Mouse (Mus musculus): ENCODE measurements around the gene Cdkn2b. TPM values are rescaled to one million over a fixed set of nuclear protein-coding genes. Genes with fewer than 3 reads are reported as not detected.

Gene Cdkn2b
- polyA plus RNA-seq, 1 experiment from 2014 or later = 1.7 TPM

DNA sequence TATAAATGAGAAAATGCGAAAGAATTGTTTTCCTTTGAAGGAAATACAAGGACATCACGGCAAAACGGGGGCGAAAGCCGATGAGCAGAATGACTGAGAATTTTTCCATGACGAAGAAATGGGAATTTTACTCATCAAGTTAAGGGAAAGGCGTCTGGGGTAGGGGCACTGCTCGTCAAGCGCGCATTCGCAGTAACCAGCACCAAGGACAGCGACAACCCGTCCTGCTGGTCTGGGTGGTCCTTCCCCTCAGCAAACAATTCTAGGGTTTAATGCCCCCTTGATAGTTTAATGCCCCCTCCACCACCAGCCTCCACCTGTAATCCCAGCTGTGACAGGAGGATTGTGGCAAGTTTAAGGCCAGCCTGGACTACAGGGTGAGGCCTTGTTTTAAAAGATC lies 2.6 kb upstream of the Cdkn2b start:
- H3K4me1 ChIP-seq (ENCODE audit: control insufficient read depth, insufficient read depth, low read depth, low read length) = peaks cover 4% of the 10 kb centered on the region; the same call in 1 of the 2 replicates
- no peak overlapping the region for H3K4me2 ChIP-seq (ENCODE audit: low read length)
- no peaks in the 10 kb centered on the region for H3K36me3 ChIP-seq (ENCODE audit: control insufficient read depth, insufficient read depth, low read length)
- peaks cover 36% of the 10 kb centered on the region for H3K27me3 ChIP-seq (replicated peaks; ENCODE audit: control insufficient read depth, insufficient read depth, low read length)
- 18% methylated on average over 13 of the region's 13 CpGs for WGBS
- no peaks in the 10 kb centered on the region for H3K9me3 ChIP-seq (ENCODE audit: control insufficient read depth, low read length)
- H3K9ac ChIP-seq (ENCODE audit: low read depth, low read length) = no peak overlapping the region
- no peak for ATAC-seq
- no peak overlapping the region for H3K4me3 ChIP-seq (ENCODE audit: low read length)
- no peak overlapping the region for H3K27ac ChIP-seq (ENCODE audit: low read depth, low read length)

GRCm38 (mm10) chr4:89309996-89310395 lies 843 bp downstream of the Cdkn2b start:
- no peak overlapping the region for H3K9ac ChIP-seq (ENCODE audit: low read depth, low read length)
- no peaks in the 10 kb centered on the region for H3K9me3 ChIP-seq (ENCODE audit: control insufficient read depth, low read length)
- no peaks in the 10 kb centered on the region for H3K36me3 ChIP-seq (ENCODE audit: control insufficient read depth, insufficient read depth, low read length)
- under 1% methylated on average over 11 of the region's 11 CpGs for WGBS
- peaks cover 4% of the 10 kb centered on the region; the same call in 1 of the 2 replicates for H3K4me1 ChIP-seq (ENCODE audit: control insufficient read depth, insufficient read depth, low read depth, low read length)
- no peak overlapping the region for H3K27ac ChIP-seq (ENCODE audit: low read depth, low read length)
- H3K27me3 ChIP-seq (replicated peaks; ENCODE audit: control insufficient read depth, insufficient read depth, low read length) = peaks cover 67% of the 10 kb centered on the region
- H3K4me3 ChIP-seq (ENCODE audit: low read length) = peak overlapping the region; percentile 43
- ATAC-seq = no peak
- peak overlapping the region; percentile 70 for H3K4me2 ChIP-seq (ENCODE audit: low read length)

- Histone ChIP-seq H3K4me3 (ENCODE audit: low read length) (no peak overlapping the region), H3K9ac (ENCODE audit: low read depth, low read length) (no peak overlapping the region), H3K9me3 (ENCODE audit: control insufficient read depth, low read length) (no peaks in the 10 kb centered on the region; the same call in 1 of the 2 replicates), H3K4me2 (ENCODE audit: low read length) (no peak overlapping the region), H3K36me3 (ENCODE audit: control insufficient read depth, insufficient read depth, low read length) (no peaks in the 10 kb centered on the region), H3K4me1 (ENCODE audit: control insufficient read depth, insufficient read depth, low read depth, low read length) (peaks cover 4% of the 10 kb centered on the region; the same call in 1 of the 2 replicates), H3K27ac (ENCODE audit: low read depth, low read length) (no peak overlapping the region), H3K27me3 (replicated peaks; ENCODE audit: control insufficient read depth, insufficient read depth, low read length) (peaks cover 75% of the 10 kb centered on the region)
- WGBS = 6% methylated on average over 3 of the region's 3 CpGs
- ATAC-seq = no peak
Measured at GRCm38 (mm10) chr4:89308001-89308400, 2.8 kb downstream of the Cdkn2b start.

- peaks cover 77% of the 10 kb centered on the region for H3K27me3 ChIP-seq (replicated peaks; ENCODE audit: control insufficient read depth, insufficient read depth, low read length)
- no peak overlapping the region for H3K27ac ChIP-seq (ENCODE audit: low read depth, low read length)
- WGBS = 3% methylated on average over 25 of the region's 25 CpGs
- H3K4me2 ChIP-seq (ENCODE audit: low read length) = no peak overlapping the region
- H3K36me3 ChIP-seq (ENCODE audit: control insufficient read depth, insufficient read depth, low read length) = no peaks in the 10 kb centered on the region
- no peak overlapping the region for H3K9ac ChIP-seq (ENCODE audit: low read depth, low read length)
- no peak for ATAC-seq
- no peak overlapping the region for H3K4me3 ChIP-seq (ENCODE audit: low read length)
- peaks cover 4% of the 10 kb centered on the region; the same call in 1 of the 2 replicates for H3K4me1 ChIP-seq (ENCODE audit: control insufficient read depth, insufficient read depth, low read depth, low read length)
- peaks cover 2% of the 10 kb centered on the region; the same call in 1 of the 2 replicates for H3K9me3 ChIP-seq (ENCODE audit: control insufficient read depth, low read length)
Measured at GRCm38 (mm10) chr4:89306798-89307365, 4.0 kb downstream of the Cdkn2b start.

- H3K9me3 ChIP-seq (ENCODE audit: control insufficient read depth, low read length) = peaks cover 2% of the 10 kb centered on the region; the same call in 1 of the 2 replicates
- no peak overlapping the region for H3K4me3 ChIP-seq (ENCODE audit: low read length)
- WGBS = 8% methylated on average over 3 of the region's 3 CpGs
- peaks cover 3% of the 10 kb centered on the region; the same call in 1 of the 2 replicates for H3K4me1 ChIP-seq (ENCODE audit: control insufficient read depth, insufficient read depth, low read depth, low read length)
- no peaks in the 10 kb centered on the region for H3K36me3 ChIP-seq (ENCODE audit: control insufficient read depth, insufficient read depth, low read length)
- H3K9ac ChIP-seq (ENCODE audit: low read depth, low read length) = no peak overlapping the region
- H3K27ac ChIP-seq (ENCODE audit: low read depth, low read length) = no peak overlapping the region
- no peak for ATAC-seq
- H3K4me2 ChIP-seq (ENCODE audit: low read length) = no peak overlapping the region
- peaks cover 74% of the 10 kb centered on the region for H3K27me3 ChIP-seq (replicated peaks; ENCODE audit: control insufficient read depth, insufficient read depth, low read length)
Measured at GRCm38 (mm10) chr4:89305691-89306090, 5.1 kb downstream of the Cdkn2b start.

- no peak overlapping the region; the same call in 1 of the 2 replicates for H3K4me2 ChIP-seq (ENCODE audit: low read length)
- no peak overlapping the region for H3K4me3 ChIP-seq (ENCODE audit: low read length)
- no peak for ATAC-seq
- WGBS = under 1% methylated on average over 14 of the region's 14 CpGs
- peaks cover 2% of the 10 kb centered on the region; the same call in 1 of the 2 replicates for H3K9me3 ChIP-seq (ENCODE audit: control insufficient read depth, low read length)
- H3K27me3 ChIP-seq (replicated peaks; ENCODE audit: control insufficient read depth, insufficient read depth, low read length) = peaks cover 80% of the 10 kb centered on the region
- H3K36me3 ChIP-seq (ENCODE audit: control insufficient read depth, insufficient read depth, low read length) = no peaks in the 10 kb centered on the region
- H3K4me1 ChIP-seq (ENCODE audit: control insufficient read depth, insufficient read depth, low read depth, low read length) = no peaks in the 10 kb centered on the region
- no peak overlapping the region for H3K27ac ChIP-seq (ENCODE audit: low read depth, low read length)
- no peak overlapping the region for H3K9ac ChIP-seq (ENCODE audit: low read depth, low read length)
Measured at GRCm38 (mm10) chr4:89303281-89303995, 7.4 kb downstream of the Cdkn2b start.

- H3K9me3 ChIP-seq (ENCODE audit: control insufficient read depth, low read length) = peaks cover 2% of the 10 kb centered on the region; the same call in 1 of the 2 replicates
- H3K27me3 ChIP-seq (replicated peaks; ENCODE audit: control insufficient read depth, insufficient read depth, low read length) = peaks cover 78% of the 10 kb centered on the region
- ATAC-seq = no peak
- H3K27ac ChIP-seq (ENCODE audit: low read depth, low read length) = no peak overlapping the region
- no peak overlapping the region for H3K4me3 ChIP-seq (ENCODE audit: low read length)
- H3K9ac ChIP-seq (ENCODE audit: low read depth, low read length) = no peak overlapping the region
- no peak overlapping the region for H3K4me2 ChIP-seq (ENCODE audit: low read length)
- H3K4me1 ChIP-seq (ENCODE audit: control insufficient read depth, insufficient read depth, low read depth, low read length) = no peaks in the 10 kb centered on the region
- WGBS = 5% methylated on average over 1 of the region's 1 CpGs
- no peaks in the 10 kb centered on the region for H3K36me3 ChIP-seq (ENCODE audit: control insufficient read depth, insufficient read depth, low read length)
Measured at GRCm38 (mm10) chr4:89302129-89302528, 8.7 kb downstream of the Cdkn2b start.

- 1% methylated on average over 2 of the region's 2 CpGs for WGBS
- no peak overlapping the region for H3K4me3 ChIP-seq (ENCODE audit: low read length)
- peaks cover 7% of the 10 kb centered on the region for H3K4me1 ChIP-seq (ENCODE audit: control insufficient read depth, insufficient read depth, low read depth, low read length)
- H3K27me3 ChIP-seq (replicated peaks; ENCODE audit: control insufficient read depth, insufficient read depth, low read length) = peaks cover 80% of the 10 kb centered on the region
- H3K36me3 ChIP-seq (ENCODE audit: control insufficient read depth, insufficient read depth, low read length) = no peaks in the 10 kb centered on the region
- H3K27ac ChIP-seq (ENCODE audit: low read depth, low read length) = no peak overlapping the region
- no peak overlapping the region for H3K4me2 ChIP-seq (ENCODE audit: low read length)
- H3K9ac ChIP-seq (ENCODE audit: low read depth, low read length) = no peak overlapping the region
- no peak for ATAC-seq
- H3K9me3 ChIP-seq (ENCODE audit: control insufficient read depth, low read length) = peaks cover 2% of the 10 kb centered on the region; the same call in 1 of the 2 replicates
Measured at GRCm38 (mm10) chr4:89299721-89300120, 11.1 kb downstream of the Cdkn2b start.

DNA sequence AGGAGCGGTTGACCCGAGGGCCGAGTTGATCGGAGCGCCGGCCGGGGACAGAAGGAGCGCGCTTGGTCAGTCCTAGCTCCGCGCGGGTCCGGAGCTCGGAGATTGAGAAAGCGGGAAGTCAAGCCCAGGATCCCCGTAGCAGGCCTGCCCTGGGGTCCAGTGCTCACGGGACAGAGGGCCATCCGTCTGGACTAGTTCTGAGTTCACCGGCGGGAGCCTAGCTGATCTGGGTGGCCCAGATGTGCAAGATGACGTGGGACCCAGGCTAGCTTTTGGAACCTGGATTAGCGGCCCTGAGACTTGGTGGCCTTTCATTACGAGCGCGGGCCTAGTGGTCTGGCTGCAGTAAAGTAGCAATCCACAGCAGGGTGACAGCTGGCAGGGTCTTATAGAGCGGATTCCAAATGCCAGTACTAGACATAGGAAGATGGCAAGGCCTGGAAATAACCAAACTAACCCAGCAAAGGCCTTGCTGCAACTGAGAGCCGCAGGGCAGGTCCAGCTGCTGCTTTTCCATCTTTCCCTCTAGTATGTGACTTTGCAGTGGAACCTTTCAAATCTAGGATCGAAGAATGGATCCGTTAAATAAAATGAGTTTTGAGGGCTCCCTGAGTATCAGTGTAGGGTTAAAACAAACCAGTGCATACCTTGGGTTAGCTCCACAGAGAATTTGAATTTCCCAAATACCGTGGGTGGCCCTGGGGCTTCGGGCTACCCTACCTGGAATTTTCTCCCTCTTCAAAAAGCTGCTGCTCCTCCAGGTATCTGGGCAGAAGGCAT lies 15.2 kb downstream of the Cdkn2b start:
- WGBS = 2% methylated on average over 31 of the region's 31 CpGs
- peak overlapping the region; percentile 98 for H3K4me2 ChIP-seq (ENCODE audit: low read length)
- no peak overlapping the region for H3K27ac ChIP-seq (ENCODE audit: low read depth, low read length)
- H3K4me1 ChIP-seq (ENCODE audit: control insufficient read depth, insufficient read depth, low read depth, low read length) = peaks cover 14% of the 10 kb centered on the region
- peak overlapping the region; percentile 60 for H3K4me3 ChIP-seq (ENCODE audit: low read length)
- H3K27me3 ChIP-seq (replicated peaks; ENCODE audit: control insufficient read depth, insufficient read depth, low read length) = peaks cover 80% of the 10 kb centered on the region
- ATAC-seq = peak; percentile 52
- peak overlapping the region; percentile 55; the same call in 1 of the 2 replicates for H3K9ac ChIP-seq (ENCODE audit: low read depth, low read length)
- H3K9me3 ChIP-seq (ENCODE audit: control insufficient read depth, low read length) = no peaks in the 10 kb centered on the region
- no peaks in the 10 kb centered on the region for H3K36me3 ChIP-seq (ENCODE audit: control insufficient read depth, insufficient read depth, low read length)

Data from hindbrain, embryonic 16.5 days (tissue).